Mouse (Mus musculus): ENCODE data around the gene Zdhhc1.

DNA sequence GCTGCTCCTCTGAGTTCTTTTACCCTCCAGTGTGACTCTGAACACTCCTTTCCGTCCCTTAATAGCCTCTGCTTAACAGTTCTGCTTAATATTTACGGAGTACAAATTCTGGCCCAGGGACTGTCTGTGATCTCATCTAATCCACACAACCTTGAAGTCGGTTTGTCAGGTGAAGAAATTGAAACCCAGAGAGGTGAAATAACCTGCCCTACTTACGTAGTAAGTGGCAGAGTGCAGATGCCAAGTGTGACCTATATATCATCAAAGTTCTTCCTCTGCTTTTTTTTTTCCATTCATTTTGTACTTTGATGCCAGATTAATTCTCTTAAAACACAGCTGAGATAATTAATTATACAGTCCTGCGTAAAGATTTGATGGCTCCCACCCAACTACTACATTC is 62.6 kb downstream of the Zdhhc1 start:
- TF ChIP-seq CTCF (IDR thresholded peaks at IDR 0.05; ENCODE audit: extremely low read depth, insufficient read length, insufficient replicate concordance, low read depth, low read length) (no peak), POLR2A (IDR thresholded peaks at IDR 0.05; ENCODE audit: low read depth, low read length) (no peak)

Data from small intestine, adult 2 months (tissue).